Mouse (Mus musculus): Measurements from ENCODE around the gene Adamts17.

DNA sequence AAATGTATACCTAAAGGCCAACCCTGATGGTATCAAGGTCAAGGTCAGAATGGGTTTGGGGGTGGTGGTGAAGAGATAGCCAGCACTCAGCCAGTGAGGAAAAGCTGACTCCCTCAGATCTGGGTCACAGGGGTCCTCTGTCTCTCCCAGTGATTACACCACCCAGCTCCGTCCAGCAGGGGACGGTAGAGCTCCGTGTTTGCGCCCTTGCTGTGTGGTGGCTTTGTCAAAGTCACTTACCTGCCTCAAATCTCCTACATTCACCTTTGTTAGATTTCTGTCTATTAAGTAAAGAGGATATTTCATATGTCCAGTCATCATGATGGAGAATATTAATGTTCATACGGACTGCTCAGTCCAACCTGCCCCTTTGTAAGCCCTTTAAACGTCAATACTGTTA is 19.5 kb upstream of the Adamts17 start:
- no peak for TF ChIP-seq FLI1 (IDR thresholded peaks at IDR 0.05; ENCODE audit: low read length)
- no peak for TF ChIP-seq GATA1 (IDR thresholded peaks at IDR 0.05; ENCODE audit: borderline replicate concordance, low read length)

Measured in megakaryocyte, embryonic 14.5 days (primary cell).